Mouse (Mus musculus) MEL (cell line): ENCODE results near the gene Kif26b. TPM values are rescaled to one million over a fixed set of nuclear protein-coding genes. Genes with fewer than 3 reads are reported as not detected.
A peak's percentile ranks its signal among the peaks of the same experiment; 100 is the strongest.

Source experiments
- DNase-seq: peaks from one replicate; pipeline ENCODE4 v3.0.0; 2011; ENCODE audit warnings: low read depth, low spot score
- H3K27ac ChIP-seq: 2 replicates; pipeline ENCODE4 v1.5.1; 2012; ENCODE audit warnings: low read depth, mild to moderate bottlenecking, control low read depth, low read length, moderate library complexity; ENCODE audit not compliant: control insufficient read depth
- H3K27me3 ChIP-seq, 2 experiments: fragments of 150-350 bp in 1 of 2; sonication (generic) in 1 of 2; 2 replicates each; pipeline ENCODE4 v1.6.1; 2012; ENCODE audit warnings: low read length in 2 of 2, mild to moderate bottlenecking in 2 of 2, improper control_type of control experiment in 1 of 2, moderate library complexity in 1 of 2; ENCODE audit not compliant: insufficient read depth in 2 of 2, control insufficient read depth in 1 of 2
- H3K36me3 ChIP-seq, 2 experiments: 2 replicates each; pipeline ENCODE4 v1.6.1; 2012 to 2014; ENCODE audit warnings: low read length in 2 of 2, improper control_type of control experiment in 1 of 2, inconsistent platforms in 1 of 2, mild to moderate bottlenecking in 1 of 2; ENCODE audit not compliant: insufficient read depth in 2 of 2, control insufficient read depth in 1 of 2
- H3K4me1 ChIP-seq, 2 experiments: fragments of 150-350 bp in 1 of 2; sonication (generic) in 1 of 2; 2 replicates each; pipeline ENCODE4 v1.6.1; 2012; ENCODE audit warnings: low read length in 2 of 2, improper control_type of control experiment in 1 of 2, mild to moderate bottlenecking in 1 of 2; ENCODE audit not compliant: insufficient read depth in 2 of 2, control insufficient read depth in 1 of 2
- H3K4me3 ChIP-seq, 2 experiments: fragments of 150-350 bp in 1 of 2; sonication (generic) in 1 of 2; 2 replicates each; pipeline ENCODE4 v1.5.1; 2012; ENCODE audit warnings: low read depth in 2 of 2, low read length in 2 of 2, mild to moderate bottlenecking in 2 of 2, moderate library complexity in 2 of 2, control low read depth in 1 of 2, improper control_type of control experiment in 1 of 2; ENCODE audit not compliant: control insufficient read depth in 1 of 2, insufficient read depth in 1 of 2
- H3K79me2 ChIP-seq: 2 replicates; pipeline ENCODE4 v1.6.1; 2012; ENCODE audit warnings: mild to moderate bottlenecking, low read length, moderate library complexity; ENCODE audit not compliant: control insufficient read depth, poor library complexity, insufficient read depth
- H3K9ac ChIP-seq: 2 replicates; pipeline ENCODE4 v1.6.1; 2012; ENCODE audit warnings: low read depth, mild to moderate bottlenecking, control low read depth, low read length, moderate library complexity; ENCODE audit not compliant: control insufficient read depth, poor library complexity, severe bottlenecking
- H3K9me3 ChIP-seq: fragments of 150-350 bp; sonication (generic); replicated peaks from 2 replicates; pipeline ENCODE4 v1.6.1; 2012; ENCODE audit warnings: mild to moderate bottlenecking, low read length, improper control_type of control experiment, moderate library complexity; ENCODE audit not compliant: insufficient read depth
- CTCF ChIP-seq, 3 experiments: IDR thresholded peaks in 2 of 3; conservative IDR thresholded peaks in 1 of 3; 2 replicates each; pipeline ENCODE4 v1.5.1; 2011 to 2012; ENCODE audit warnings: low read length in 3 of 3, low read depth in 2 of 3, mild to moderate bottlenecking in 2 of 3, improper control_type of control experiment in 1 of 3, inconsistent platforms in 1 of 3, mixed read lengths in 1 of 3, moderate library complexity in 1 of 3; ENCODE audit not compliant: control insufficient read depth in 1 of 3, insufficient read depth in 1 of 3, poor library complexity in 1 of 3, severe bottlenecking in 1 of 3
- ELF1 ChIP-seq: IDR thresholded peaks from 2 replicates; pipeline ENCODE4 v1.6.1; 2014; ENCODE audit warnings: low read depth, mild to moderate bottlenecking, inconsistent platforms, low read length, improper control_type of control experiment, moderate library complexity
- ETS1 ChIP-seq: IDR thresholded peaks from 2 replicates; pipeline ENCODE4 v1.6.1; 2012; ENCODE audit warnings: low read depth, mild to moderate bottlenecking, inconsistent platforms, low read length, improper control_type of control experiment, moderate library complexity
- GATA1 ChIP-seq: IDR thresholded peaks from 2 replicates; pipeline ENCODE4 v1.6.1; 2011; ENCODE audit warnings: low read depth, low read length, improper control_type of control experiment
- JUND ChIP-seq: IDR thresholded peaks from 2 replicates; pipeline ENCODE4 v1.6.1; 2011; ENCODE audit warnings: low read depth, mild to moderate bottlenecking, improper control_type of control experiment, low read length
- MAX ChIP-seq: IDR thresholded peaks from 2 replicates; pipeline ENCODE4 v1.6.1; 2011; ENCODE audit warnings: low read length, improper control_type of control experiment
- MAZ ChIP-seq: IDR thresholded peaks from 2 replicates; pipeline ENCODE4 v1.6.1; 2012; ENCODE audit warnings: low read depth, mild to moderate bottlenecking, inconsistent platforms, low read length, improper control_type of control experiment
- MEF2A ChIP-seq: IDR thresholded peaks from 2 replicates; pipeline ENCODE4 v1.6.1; 2014; ENCODE audit warnings: low read depth, mild to moderate bottlenecking, inconsistent platforms, low read length, improper control_type of control experiment; ENCODE audit not compliant: poor library complexity, insufficient replicate concordance, severe bottlenecking; ENCODE audit errors: extremely low read depth
- MXI1 ChIP-seq: IDR thresholded peaks from 2 replicates; pipeline ENCODE4 v1.6.1; 2011; ENCODE audit warnings: mild to moderate bottlenecking, low read depth, low read length, improper control_type of control experiment
- MYB ChIP-seq: IDR thresholded peaks from 2 replicates; pipeline ENCODE4 v1.6.1; 2011; ENCODE audit warnings: mild to moderate bottlenecking, low read depth, low read length, improper control_type of control experiment
- MYC ChIP-seq: IDR thresholded peaks from 2 replicates; pipeline ENCODE4 v1.6.1; 2011; ENCODE audit warnings: low read depth, mild to moderate bottlenecking, low read length, improper control_type of control experiment, moderate library complexity
- NRF1 ChIP-seq: IDR thresholded peaks from 2 replicates; pipeline ENCODE4 v1.6.1; 2014; ENCODE audit warnings: low read depth, mild to moderate bottlenecking, inconsistent platforms, low read length, improper control_type of control experiment, moderate library complexity; ENCODE audit not compliant: poor library complexity, insufficient read depth, severe bottlenecking
- SIN3A ChIP-seq: IDR thresholded peaks from 2 replicates; pipeline ENCODE4 v1.6.1; 2012; ENCODE audit warnings: low read length, improper control_type of control experiment, inconsistent platforms
- SMC3 ChIP-seq: IDR thresholded peaks from 2 replicates; pipeline ENCODE4 v1.6.1; 2011; ENCODE audit warnings: low read depth, low read length, improper control_type of control experiment
- TAL1 ChIP-seq: IDR thresholded peaks from 2 replicates; pipeline ENCODE4 v1.6.1; 2012; ENCODE audit warnings: mild to moderate bottlenecking, inconsistent platforms, low read length, moderate library complexity, mixed read lengths
- TBP ChIP-seq: IDR thresholded peaks from 2 replicates; pipeline ENCODE4 v1.8.0; 2011; ENCODE audit warnings: low read depth, low read length, improper control_type of control experiment
- TCF12 ChIP-seq: IDR thresholded peaks from 2 replicates; pipeline ENCODE4 v1.6.1; 2014; ENCODE audit warnings: low read depth, mild to moderate bottlenecking, inconsistent platforms, low read length, improper control_type of control experiment, moderate library complexity
- UBTF ChIP-seq: IDR thresholded peaks from 2 replicates; pipeline ENCODE4 v1.6.1; 2012; ENCODE audit warnings: low read depth, mild to moderate bottlenecking, inconsistent platforms, low read length, improper control_type of control experiment, moderate library complexity, borderline replicate concordance; ENCODE audit not compliant: insufficient read depth
- USF1 ChIP-seq: IDR thresholded peaks from 2 replicates; pipeline ENCODE4 v1.6.1; 2014; ENCODE audit warnings: low read depth, mild to moderate bottlenecking, inconsistent platforms, low read length, improper control_type of control experiment, moderate library complexity
- USF2 ChIP-seq, 2 experiments: IDR thresholded peaks; 2 replicates each; pipeline ENCODE4 v1.6.1; 2011 to 2012; ENCODE audit warnings: improper control_type of control experiment in 2 of 2, low read length in 2 of 2, borderline replicate concordance in 1 of 2, inconsistent platforms in 1 of 2, low read depth in 1 of 2, mild to moderate bottlenecking in 1 of 2; ENCODE audit not compliant: insufficient read depth in 1 of 2
- ZKSCAN1 ChIP-seq: IDR thresholded peaks from 2 replicates; pipeline ENCODE4 v1.6.1; 2012; ENCODE audit warnings: low read depth, mild to moderate bottlenecking, inconsistent platforms, low read length, improper control_type of control experiment, moderate library complexity
- ZMIZ1 ChIP-seq: IDR thresholded peaks from 2 replicates; pipeline ENCODE4 v1.6.1; 2012; ENCODE audit warnings: low read depth, mild to moderate bottlenecking, inconsistent platforms, low read length, improper control_type of control experiment, moderate library complexity
- polyA plus RNA-seq, 2 experiments: library from polyadenylated mRNA; stranded (reverse) in 1 of 2; unstranded in 1 of 2; fragments of >175 nt in 1 of 2; fragments of >200 nt in 1 of 2; gene quantifications; 2 replicates each; pipeline versions ENCODE4 v1.2.1 to v1.2.4; 2012; ENCODE audit warnings: low replicate concordance in 2 of 2, low read depth in 1 of 2; ENCODE audit not compliant: insufficient read length in 2 of 2, insufficient read depth in 1 of 2, missing spikeins in 1 of 2
- total RNA-seq: library from RNA; depleted of rRNA; stranded (reverse); fragments of 300-350 nt; gene quantifications from 2 replicates; pipeline ENCODE4 v1.2.3, GENCODE M21; 2012

The Kif26b gene
- total and polyA plus RNA-seq, 3 experiments, result 0.08 to 0.50 TPM; not detected in 1

DNA sequence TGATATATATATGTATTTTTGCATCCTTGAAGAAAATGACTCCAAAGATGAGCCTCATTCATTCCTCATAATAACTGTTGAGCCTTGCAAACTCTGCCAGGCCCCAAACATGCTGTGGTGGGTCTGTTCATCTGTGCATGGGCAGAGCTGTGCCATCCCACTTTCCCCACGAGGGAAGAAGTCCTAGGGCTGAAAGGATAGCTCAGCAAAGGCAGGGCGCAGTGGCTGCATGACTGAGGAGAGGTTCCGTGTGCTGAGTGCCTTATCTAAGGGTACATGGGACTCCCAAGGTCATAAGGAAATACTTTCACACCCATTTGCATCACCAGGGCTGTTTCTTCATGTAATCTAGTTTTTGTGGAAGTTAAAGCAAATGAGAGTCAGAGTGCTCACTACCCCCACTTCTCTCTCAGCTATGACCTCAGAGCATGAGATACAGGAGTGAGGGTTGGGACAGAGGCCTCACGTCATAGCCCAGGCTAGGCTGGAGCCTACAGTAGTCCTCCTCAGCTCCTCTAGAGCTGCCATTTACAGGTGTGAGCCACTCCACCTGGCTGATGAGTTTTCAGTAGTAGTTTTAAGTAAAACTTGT, 148.8 kb downstream of the Kif26b start (continued):
- TF ChIP-seq USF1 (no peak), ETS1 (peak; percentile 98), UBTF (no peak), MYC (no peak), MEF2A (no peak), MXI1 (no peak), GATA1 (peak; percentile 64), MAX (no peak), SIN3A (no peak), CTCF (IDR thresholded peaks at IDR 0.05 in 2 of 3, conservative IDR thresholded peaks at IDR 0.05 in 1 of 3; ENCODE audit: control insufficient read depth in 1 of 3, insufficient read depth in 1 of 3, low read depth in 2 of 3, low read length in 3 of 3, poor library complexity in 1 of 3, severe bottlenecking in 1 of 3) (no peak), NRF1 (no peak)

GRCm38 (mm10) chr1:178683631-178684030, 154.7 kb downstream of the Kif26b start:
- H3K27ac ChIP-seq, result no peak overlapping the region
- H3K9ac ChIP-seq, result no peak overlapping the region
- H3K9me3 ChIP-seq, result no peaks in the 10 kb centered on the region
- H3K79me2 ChIP-seq, result no peaks in the 10 kb centered on the region
- DNase-seq, result no peak
- peaks cover 26 to 47% of the 10 kb centered on the region in 2 experiments for H3K4me1 ChIP-seq
- no peak overlapping the region for H3K4me3 ChIP-seq
- H3K36me3 ChIP-seq, result peaks cover 0 to 36% of the 10 kb centered on the region in 2 experiments; a peak in 2 of 4 replicates
- H3K27me3 ChIP-seq, result no peaks in the 10 kb centered on the region
- TF ChIP-seq MYC (no peak), SMC3 (no peak), UBTF (no peak), MAX (no peak), MAZ (no peak), TBP (no peak), JUND (no peak), ZKSCAN1 (no peak), TCF12 (no peak), MYB (no peak), USF2 (IDR thresholded peaks at IDR 0.05; ENCODE audit: borderline replicate concordance in 1 of 2, insufficient read depth in 1 of 2, low read depth in 1 of 2, low read length in 2 of 2) (no peak), TAL1 (no peak), NRF1 (no peak), ETS1 (no peak), ELF1 (no peak), ZMIZ1 (no peak), USF1 (no peak)
- TF ChIP-seq, all 39 proteins: peak for 0
